Mouse (Mus musculus) heart, postnatal 0 days (tissue): ENCODE results near the gene Pde4c. TPM values are rescaled to one million over a fixed set of nuclear protein-coding genes. Genes with fewer than 3 reads are reported as not detected.
A peak's percentile ranks its signal among the peaks of the same experiment; 100 is the strongest.

Source experiments
- ATAC-seq: fragments of 200-750 bp; cut with Nextera tagmentation; 2 replicates; pipeline ENCODE4 v1.8.0; 2017; ENCODE audit warnings: low read depth, moderate number of reproducible peaks, moderate library complexity; ENCODE audit not compliant: insufficient read depth
- DNase-seq: peaks from one replicate; pipeline ENCODE4 v3.0.0-alpha.2; 2016; ENCODE audit warnings: low spot score
- H3K27ac ChIP-seq: fragments of 300-500 bp; sonication (generic); 2 replicates; pipeline ENCODE4 v1.5.1; 2014; ENCODE audit warnings: low read depth, mild to moderate bottlenecking
- H3K27me3 ChIP-seq: fragments of 300-500 bp; sonication (generic); 2 replicates; pipeline ENCODE4 v1.6.1; 2014; ENCODE audit warnings: low read length, mixed read lengths; ENCODE audit not compliant: control insufficient read depth, insufficient read depth
- H3K36me3 ChIP-seq: fragments of 300-500 bp; sonication (generic); replicated peaks from 2 replicates; pipeline ENCODE4 v1.6.1; 2014; ENCODE audit warnings: low read length, mixed read lengths; ENCODE audit not compliant: control insufficient read depth, insufficient read depth
- H3K4me1 ChIP-seq: fragments of 300-500 bp; sonication (generic); 2 replicates; pipeline ENCODE4 v1.6.1; 2014; ENCODE audit warnings: antibody characterized with exemption; ENCODE audit not compliant: control insufficient read depth, insufficient read depth
- H3K4me2 ChIP-seq: fragments of 300-500 bp; sonication (generic); 2 replicates; pipeline ENCODE4 v1.6.1; 2014; ENCODE audit warnings: low read depth, mild to moderate bottlenecking, low read length, moderate library complexity
- H3K4me3 ChIP-seq: fragments of 300-500 bp; sonication (generic); 2 replicates; pipeline ENCODE4 v1.5.1; 2014; ENCODE audit warnings: low read depth, low read length
- H3K9ac ChIP-seq: fragments of 300-500 bp; sonication (generic); replicated peaks from 2 replicates; pipeline ENCODE4 v1.6.1; 2014; ENCODE audit warnings: low read depth, low read length, mixed read lengths
- H3K9me3 ChIP-seq: fragments of 300-500 bp; sonication (generic); replicated peaks from 2 replicates; pipeline ENCODE4 v1.6.1; 2016; ENCODE audit warnings: low read length; ENCODE audit not compliant: control insufficient read depth
- CTCF ChIP-seq: IDR thresholded peaks from 2 replicates; pipeline ENCODE4 v1.5.1; 2016; ENCODE audit warnings: antibody characterized with exemption, control low read depth, low read depth
- EP300 ChIP-seq: IDR thresholded peaks from 2 replicates; pipeline ENCODE4 v1.6.1; 2016; ENCODE audit warnings: antibody characterized with exemption, low read depth
- WGBS: fragments of 180-500 bp; shearing (Covaris S2); extraction: QIAGEN DNeasy Blood & Tissue Kit; methylation state at CpG from one replicate; pipeline ENCODE4 v1.1.7; 2014; 5-methylcytosine and 5-hydroxymethylcytosine counted together
- polyA plus RNA-seq: library from polyadenylated mRNA; unstranded; fragments of >200 nt; fragmentation: Nextera tagmentation; extraction: Ambion mirVana; gene quantifications from 2 replicates; pipeline ENCODE4 v1.2.1, GENCODE M21; 2015
- total RNA-seq: library from RNA; depleted of rRNA; stranded (reverse); fragments of >200 nt; gene quantifications from 2 replicates; pipeline ENCODE4 v1.2.3, GENCODE M21; 2014; ENCODE audit warnings: low replicate concordance

Gene Pde4c
- total and polyA plus RNA-seq, 2 experiments from 2014 or later, result 0.42 to 0.56 TPM

- Histone ChIP-seq H3K4me1 (peaks cover 23% of the 10 kb centered on the region), H3K4me2 (no peak overlapping the region), H3K9me3 (no peaks in the 10 kb centered on the region), H3K9ac (no peak overlapping the region), H3K27ac (no peak overlapping the region), H3K36me3 (no peaks in the 10 kb centered on the region), H3K4me3 (no peak overlapping the region), H3K27me3 (no peaks in the 10 kb centered on the region)
- 48% methylated on average over 7 of the region's 7 CpGs for WGBS
- ATAC-seq (no peak), DNase-seq (no peak)
- TF ChIP-seq EP300 (no peak), CTCF (no peak)
Observed at GRCm38 (mm10) chr8:70684291-70684690, 39.2 kb upstream of the Pde4c start.

- Histone ChIP-seq H3K27me3 (no peaks in the 10 kb centered on the region), H3K4me2 (no peak overlapping the region), H3K9me3 (no peaks in the 10 kb centered on the region), H3K4me3 (no peak overlapping the region), H3K36me3 (no peaks in the 10 kb centered on the region), H3K27ac (peak overlapping the region; percentile 28), H3K4me1 (peaks cover 17% of the 10 kb centered on the region), H3K9ac (no peak overlapping the region)
- WGBS, result 44% methylated on average over 8 of the region's 8 CpGs
- ATAC-seq (0 out of 2 replicates have a peak, but pooled peaks have one; percentile 18), DNase-seq (peak; percentile 75)
- TF ChIP-seq CTCF (no peak), EP300 (no peak)
Observed at GRCm38 (mm10) chr8:70687576-70687975, 35.9 kb upstream of the Pde4c start.

GRCm38 (mm10) chr8:70688136-70688535 lies 35.4 kb upstream of the Pde4c start:
- H3K27ac ChIP-seq, result peak overlapping the region; percentile 28
- 91% methylated on average over 3 of the region's 3 CpGs for WGBS
- H3K4me3 ChIP-seq, result no peak overlapping the region
- TF ChIP-seq EP300 (no peak), CTCF (no peak)
- no peak overlapping the region for H3K4me2 ChIP-seq
- DNase-seq, result no peak
- no peaks in the 10 kb centered on the region for H3K36me3 ChIP-seq
- H3K9ac ChIP-seq, result no peak overlapping the region
- ATAC-seq, result no peak
- no peaks in the 10 kb centered on the region for H3K9me3 ChIP-seq
- peaks cover 14% of the 10 kb centered on the region for H3K4me1 ChIP-seq
- no peaks in the 10 kb centered on the region for H3K27me3 ChIP-seq

GRCm38 (mm10) chr8:70689892-70690390 lies 33.6 kb upstream of the Pde4c start:
- no peak overlapping the region for H3K4me2 ChIP-seq
- no peak overlapping the region for H3K27ac ChIP-seq
- peaks cover 14% of the 10 kb centered on the region for H3K4me1 ChIP-seq
- DNase-seq (no peak), ATAC-seq (no peak; the same call in 1 of the 2 replicates)
- TF ChIP-seq CTCF (no peak), EP300 (no peak)
- H3K36me3 ChIP-seq, result no peaks in the 10 kb centered on the region
- 0 out of 2 replicates have a peak overlapping the region, but pooled peaks have one; percentile 20 for H3K9ac ChIP-seq
- no peak overlapping the region for H3K4me3 ChIP-seq
- 61% methylated on average over 5 of the region's 5 CpGs for WGBS
- no peaks in the 10 kb centered on the region for H3K27me3 ChIP-seq
- no peaks in the 10 kb centered on the region for H3K9me3 ChIP-seq

- H3K4me1 ChIP-seq, result peaks cover 24% of the 10 kb centered on the region
- no peaks in the 10 kb centered on the region for H3K36me3 ChIP-seq
- H3K4me3 ChIP-seq, result no peak overlapping the region
- DNase-seq (no peak), ATAC-seq (no peak)
- no peaks in the 10 kb centered on the region for H3K27me3 ChIP-seq
- no peak for TF ChIP-seq EP300
- no peak for TF ChIP-seq CTCF
- 84% methylated on average over 4 of the region's 4 CpGs for WGBS
- H3K9me3 ChIP-seq, result no peaks in the 10 kb centered on the region
- no peak overlapping the region for H3K9ac ChIP-seq
- H3K4me2 ChIP-seq, result 0 out of 2 replicates have a peak overlapping the region, but pooled peaks have one; percentile 55
- H3K27ac ChIP-seq, result no peak overlapping the region
Observed at GRCm38 (mm10) chr8:70691230-70691629, 32.3 kb upstream of the Pde4c start.

- H3K27ac ChIP-seq, result no peak overlapping the region
- no peaks in the 10 kb centered on the region for H3K36me3 ChIP-seq
- no peak for ATAC-seq
- TF ChIP-seq EP300 (no peak), CTCF (no peak)
- peak overlapping the region; percentile 29 for H3K9ac ChIP-seq
- peaks cover 30% of the 10 kb centered on the region for H3K4me1 ChIP-seq
- no peaks in the 10 kb centered on the region for H3K27me3 ChIP-seq
- H3K4me3 ChIP-seq, result peak overlapping the region; percentile 22
- WGBS, result 3% methylated on average over 19 of the region's 20 CpGs
- H3K4me2 ChIP-seq, result peak overlapping the region; percentile 55
- DNase-seq, result no peak
- no peaks in the 10 kb centered on the region for H3K9me3 ChIP-seq
Observed at GRCm38 (mm10) chr8:70691727-70692231, 31.7 kb upstream of the Pde4c start.
